Mouse (Mus musculus) liver, postnatal 0 days (tissue): ENCODE data around the gene Cops9. TPM values are rescaled to one million over a fixed set of nuclear protein-coding genes. Genes with fewer than 3 reads are reported as not detected.

Source experiments
- ATAC-seq: fragments of 200-750 bp; cut with Nextera tagmentation; 2 replicates; pipeline ENCODE4 v1.8.0; 2017; ENCODE audit warnings: mild to moderate bottlenecking, moderate library complexity
- DNase-seq: peaks from one replicate; pipeline ENCODE4 v3.0.0-alpha.2; 2016
- H3K27ac ChIP-seq: fragments of 300-500 bp; sonication (generic); 2 replicates; pipeline ENCODE4 v1.5.1; 2014; ENCODE audit warnings: antibody characterized with exemption, moderate library complexity, mild to moderate bottlenecking, low read depth
- H3K27me3 ChIP-seq: fragments of 300-500 bp; sonication (generic); 2 replicates; pipeline ENCODE4 v1.6.1; 2014; ENCODE audit warnings: low read length, control low read depth, mixed read lengths; ENCODE audit not compliant: insufficient read depth
- H3K36me3 ChIP-seq: fragments of 300-500 bp; sonication (generic); replicated peaks from 2 replicates; pipeline ENCODE4 v1.6.1; 2014; ENCODE audit warnings: mild to moderate bottlenecking, control low read depth, low read length, moderate library complexity, mixed read lengths; ENCODE audit not compliant: insufficient read depth
- H3K4me1 ChIP-seq: fragments of 300-500 bp; sonication (generic); 2 replicates; pipeline ENCODE4 v1.6.1; 2014; ENCODE audit warnings: antibody characterized with exemption, mild to moderate bottlenecking, control low read depth; ENCODE audit not compliant: insufficient read depth
- H3K4me2 ChIP-seq: fragments of 300-500 bp; sonication (generic); 2 replicates; pipeline ENCODE4 v1.6.1; 2014; ENCODE audit warnings: low read depth, mild to moderate bottlenecking, low read length, moderate library complexity, mixed read lengths
- H3K4me3 ChIP-seq: fragments of 300-500 bp; sonication (generic); 2 replicates; pipeline ENCODE4 v1.5.1; 2014; ENCODE audit warnings: low read depth, low read length
- H3K9ac ChIP-seq: fragments of 300-500 bp; sonication (generic); replicated peaks from 2 replicates; pipeline ENCODE4 v1.6.1; 2014; ENCODE audit warnings: mild to moderate bottlenecking, moderate library complexity
- H3K9me3 ChIP-seq: fragments of 300-500 bp; sonication (generic); 2 replicates; pipeline ENCODE4 v1.6.1; 2016; ENCODE audit warnings: mild to moderate bottlenecking, control low read depth, low read length, mixed read lengths
- CTCF ChIP-seq: sonication (generic); IDR thresholded peaks from 2 replicates; pipeline ENCODE4 v1.5.1; 2016; ENCODE audit warnings: antibody characterized with exemption, low read depth
- EP300 ChIP-seq: IDR thresholded peaks from 2 replicates; pipeline ENCODE4 v1.6.1; 2016; ENCODE audit warnings: antibody characterized with exemption, low read depth, mild to moderate bottlenecking
- WGBS: fragments of 180-500 bp; shearing (Covaris S2); extraction: QIAGEN DNeasy Blood & Tissue Kit; methylation state at CpG from one replicate; pipeline ENCODE4 v1.1.7; 2014; ENCODE audit not compliant: insufficient replicate concordance; 5-methylcytosine and 5-hydroxymethylcytosine counted together
- polyA plus RNA-seq: library from polyadenylated mRNA; unstranded; fragments of >200 nt; fragmentation: Nextera tagmentation; extraction: Ambion mirVana; gene quantifications from 2 replicates; pipeline ENCODE4 v1.2.1, GENCODE M21; 2015

The Cops9 gene
- polyA plus RNA-seq, 1 experiment from 2014 or later, result 222 TPM

DNA sequence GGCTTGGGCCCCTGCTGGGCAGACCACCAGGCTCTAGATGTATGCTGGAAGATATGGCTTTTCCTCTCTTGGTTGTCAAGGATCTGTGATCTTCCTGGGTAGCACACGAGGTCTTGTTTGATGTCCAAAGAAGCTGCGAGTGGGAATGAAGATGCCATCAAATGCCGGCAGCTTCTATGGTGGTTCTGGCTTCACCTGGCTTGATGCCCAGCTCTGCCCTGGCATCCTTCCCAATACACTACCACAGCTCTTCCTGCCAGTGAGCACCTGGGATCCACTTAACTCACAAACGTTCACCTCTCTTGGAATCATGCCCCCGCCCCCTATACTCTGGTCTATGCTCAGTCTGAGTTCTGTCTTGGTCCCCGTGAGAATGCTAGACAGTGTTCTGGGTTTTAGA is 25.3 kb upstream of the Cops9 start:
- H3K27me3 ChIP-seq, result no peaks in the 10 kb centered on the region
- H3K4me1 ChIP-seq, result no peaks in the 10 kb centered on the region
- ATAC-seq (no peak), DNase-seq (no peak)
- H3K36me3 ChIP-seq, result no peaks in the 10 kb centered on the region
- no peak overlapping the region for H3K4me3 ChIP-seq
- no peak for TF ChIP-seq EP300
- TF ChIP-seq CTCF, result no peak
- WGBS, result 71% methylated on average over 6 of the region's 6 CpGs
- H3K27ac ChIP-seq, result no peak overlapping the region
- H3K9me3 ChIP-seq, result no peaks in the 10 kb centered on the region
- no peak overlapping the region for H3K9ac ChIP-seq
- H3K4me2 ChIP-seq, result no peak overlapping the region

DNA sequence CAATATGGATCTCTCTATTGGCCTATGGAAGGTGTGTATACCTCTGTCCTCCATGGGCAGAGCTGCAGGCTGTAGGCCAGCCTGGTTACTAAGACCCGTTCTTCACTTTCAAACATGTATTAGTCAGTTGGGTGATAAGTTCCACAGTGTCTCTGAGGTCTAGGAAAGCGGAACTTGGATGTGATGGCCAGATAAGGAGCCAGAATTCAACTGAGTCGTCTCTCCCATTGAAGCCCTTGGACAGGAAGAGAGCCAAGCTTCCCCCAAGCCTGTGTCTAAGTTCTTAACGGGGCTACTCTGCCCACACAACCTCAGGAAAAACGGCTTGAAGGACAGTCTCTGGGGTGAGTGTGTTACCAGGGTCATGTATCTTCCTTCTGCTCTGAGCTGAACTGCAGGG is 17.6 kb upstream of the Cops9 start:
- H3K9ac ChIP-seq, result no peak overlapping the region
- no peaks in the 10 kb centered on the region for H3K4me1 ChIP-seq
- no peak overlapping the region for H3K4me3 ChIP-seq
- ATAC-seq (no peak), DNase-seq (no peak)
- no peak for TF ChIP-seq EP300
- no peak for TF ChIP-seq CTCF
- H3K27me3 ChIP-seq, result no peaks in the 10 kb centered on the region
- no peak overlapping the region for H3K27ac ChIP-seq
- no peak overlapping the region for H3K4me2 ChIP-seq
- WGBS, result 16% methylated on average over 5 of the region's 5 CpGs
- no peaks in the 10 kb centered on the region for H3K36me3 ChIP-seq
- H3K9me3 ChIP-seq, result no peaks in the 10 kb centered on the region

DNA sequence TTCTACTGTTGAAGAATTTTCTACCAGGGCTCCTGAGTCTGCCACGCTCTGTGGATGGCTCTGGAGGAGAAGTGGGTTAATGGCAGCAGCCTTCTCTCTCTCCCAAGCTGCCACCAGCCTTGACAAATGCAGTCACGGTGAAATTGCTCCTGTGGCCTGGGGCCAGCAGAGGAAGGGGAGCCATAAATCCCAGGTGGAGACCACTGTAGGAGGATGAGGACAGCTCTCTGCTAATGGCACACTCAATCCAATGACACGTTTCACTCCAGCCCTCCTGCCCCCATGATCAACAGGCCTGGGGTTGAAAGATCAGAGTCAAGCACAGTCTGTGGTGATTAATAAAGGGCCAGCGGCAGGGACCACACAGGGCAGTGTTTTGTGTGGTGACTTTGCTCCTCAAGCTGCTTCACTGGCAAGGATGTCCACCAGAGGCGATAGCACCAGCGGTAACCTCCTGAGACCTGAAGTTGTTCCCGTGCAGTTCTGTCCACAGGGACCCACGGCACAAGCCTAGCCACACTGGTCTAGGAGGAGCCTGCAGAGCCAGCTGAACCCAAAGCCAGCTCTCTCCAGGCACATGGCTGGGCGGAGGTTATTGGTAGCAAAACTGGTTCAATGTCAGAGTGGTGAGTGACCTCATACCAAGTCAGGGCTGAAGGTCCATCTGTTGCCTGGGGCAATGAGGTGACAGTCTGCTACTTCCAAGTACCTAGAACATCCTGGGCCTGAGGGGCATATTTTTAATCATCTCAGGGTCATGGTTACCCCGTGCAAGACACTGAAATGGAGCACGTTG is 15.4 kb upstream of the Cops9 start:
- no peak overlapping the region for H3K4me2 ChIP-seq
- DNase-seq (no peak), ATAC-seq (no peak)
- H3K9me3 ChIP-seq, result no peaks in the 10 kb centered on the region
- 73% methylated on average over 11 of the region's 11 CpGs for whole genome bisulfite sequencing
- H3K4me1 ChIP-seq, result no peaks in the 10 kb centered on the region
- H3K36me3 ChIP-seq, result no peaks in the 10 kb centered on the region
- no peaks in the 10 kb centered on the region for H3K27me3 ChIP-seq
- no peak overlapping the region for H3K4me3 ChIP-seq
- TF ChIP-seq EP300, result no peak
- no peak overlapping the region for H3K27ac ChIP-seq
- no peak overlapping the region for H3K9ac ChIP-seq

DNA sequence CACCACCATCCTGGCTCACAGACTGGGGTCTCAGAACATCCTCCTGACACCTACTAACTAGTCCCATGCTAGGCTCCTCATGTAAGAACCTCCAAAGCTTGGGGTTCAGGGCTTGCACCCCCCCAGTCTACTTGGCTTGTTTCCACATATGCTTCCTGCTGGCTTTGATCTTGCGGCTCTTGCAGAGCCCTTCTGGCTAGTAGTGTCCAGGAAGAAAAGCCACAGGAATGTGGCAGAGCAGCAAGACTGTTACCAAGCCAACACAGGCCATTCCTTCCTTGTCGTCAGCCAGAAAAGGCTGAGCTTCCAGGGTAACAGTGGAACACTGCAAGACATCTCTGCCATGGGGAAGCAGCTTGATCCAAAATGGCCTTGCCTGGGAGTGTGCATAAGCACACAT is 12.9 kb upstream of the Cops9 start:
- H3K9me3 ChIP-seq, result no peaks in the 10 kb centered on the region
- ATAC-seq, result no peak
- no peaks in the 10 kb centered on the region for H3K4me1 ChIP-seq
- no peak for DNase-seq
- H3K4me2 ChIP-seq, result no peak overlapping the region
- WGBS, result 59% methylated on average over 2 of the region's 2 CpGs
- H3K27me3 ChIP-seq, result no peaks in the 10 kb centered on the region
- no peak overlapping the region for H3K9ac ChIP-seq
- no peak overlapping the region for H3K27ac ChIP-seq
- no peaks in the 10 kb centered on the region for H3K36me3 ChIP-seq
- no peak for TF ChIP-seq EP300
- no peak overlapping the region for H3K4me3 ChIP-seq

DNA sequence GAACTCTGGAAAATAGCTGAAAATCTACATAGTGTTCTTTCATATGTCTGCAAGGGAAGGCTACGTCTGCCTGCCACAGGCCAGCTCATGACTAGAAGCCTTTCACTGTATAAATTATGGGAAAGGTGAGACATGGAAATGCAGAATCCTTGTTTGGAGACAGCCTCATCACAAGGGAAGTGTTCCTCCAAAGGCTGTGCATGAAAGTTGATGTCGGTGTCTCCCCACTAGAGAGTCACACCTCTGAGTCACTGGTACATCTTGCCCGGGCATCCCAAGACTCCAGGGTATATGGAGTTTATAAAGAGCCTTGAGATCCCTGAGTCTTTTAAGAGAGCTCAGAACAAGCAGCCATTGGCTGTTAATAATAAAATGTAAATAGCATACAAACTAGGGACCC is 11.4 kb upstream of the Cops9 start:
- Histone ChIP-seq H3K9ac (no peak overlapping the region), H3K27ac (no peak overlapping the region), H3K36me3 (no peaks in the 10 kb centered on the region), H3K27me3 (no peaks in the 10 kb centered on the region), H3K4me3 (no peak overlapping the region), H3K9me3 (no peaks in the 10 kb centered on the region), H3K4me2 (no peak overlapping the region), H3K4me1 (peaks cover 3% of the 10 kb centered on the region; the same call in 1 of the 2 replicates)
- ATAC-seq (no peak), DNase-seq (no peak)
- no peak for TF ChIP-seq CTCF
- TF ChIP-seq EP300, result no peak
- WGBS, result 78% methylated on average over 3 of the region's 3 CpGs

DNA sequence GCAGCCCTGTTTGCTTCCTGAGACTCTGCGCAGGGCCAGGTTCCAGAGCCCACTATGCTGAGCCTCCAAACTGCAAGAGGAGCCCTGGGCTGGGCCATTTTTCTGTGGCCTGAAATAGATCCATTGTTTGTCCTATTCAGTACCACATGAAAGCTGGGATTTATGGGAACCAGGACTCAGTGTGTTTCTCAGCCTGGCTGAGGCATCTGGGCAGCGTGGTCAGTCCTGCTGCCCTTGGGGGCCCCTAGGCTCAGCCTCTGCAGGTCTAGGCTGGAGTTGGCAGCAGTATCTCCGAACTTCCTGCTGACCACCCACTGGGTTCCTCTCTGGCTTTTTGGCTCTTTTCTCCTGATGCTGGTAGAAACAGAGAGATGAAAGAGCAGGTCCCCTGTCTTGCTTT is 9.7 kb upstream of the Cops9 start:
- TF ChIP-seq EP300 (no peak), CTCF (no peak)
- 71% methylated on average over 3 of the region's 3 CpGs for WGBS
- Histone ChIP-seq H3K27ac (no peak overlapping the region), H3K9ac (no peak overlapping the region), H3K27me3 (no peaks in the 10 kb centered on the region), H3K4me1 (peaks cover 8% of the 10 kb centered on the region; the same call in 1 of the 2 replicates), H3K9me3 (no peaks in the 10 kb centered on the region), H3K36me3 (no peaks in the 10 kb centered on the region), H3K4me2 (no peak overlapping the region), H3K4me3 (no peak overlapping the region)
- DNase-seq (no peak), ATAC-seq (no peak)

DNA sequence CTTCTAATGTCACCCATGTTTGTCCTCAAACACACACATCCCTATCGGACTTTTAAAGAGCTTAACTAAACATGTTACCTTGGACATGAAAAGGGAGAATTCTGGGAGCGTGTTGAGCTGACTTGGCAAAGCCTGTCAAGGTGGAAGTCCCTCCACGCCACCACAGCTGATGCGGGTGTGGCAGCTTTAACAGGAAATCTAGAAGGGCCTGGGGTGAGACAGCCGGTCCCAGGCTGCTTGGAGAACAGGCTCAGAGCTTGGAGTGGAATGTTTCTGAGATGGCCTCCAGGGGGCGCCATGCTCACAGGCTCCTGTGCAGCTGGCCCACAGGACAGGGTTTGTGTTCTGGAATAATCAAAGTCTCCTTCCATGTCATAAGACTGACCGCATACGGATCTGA is 6.9 kb upstream of the Cops9 start, which contains the start of gene Otos:
Gene Otos (minus strand): TSS at position 169 of the 400 bp plus-strand sequence.
- peak within 1 kb of the TSS; percentile 50 for H3K4me2 ChIP-seq
- ATAC-seq, result peak; percentile 51; the same call in 1 of the 2 replicates

More for the DNA sequence above, 6.9 kb upstream of the Cops9 start, which contains the start of gene Otos:
- Histone ChIP-seq H3K36me3 (no peaks in the 10 kb centered on the region), H3K9ac (no peak within 1 kb of the TSS), H3K9me3 (no peaks in the 10 kb centered on the region), H3K4me3 (peak within 1 kb of the TSS; percentile 19; the same call in 1 of the 2 replicates), H3K27me3 (no peaks in the 10 kb centered on the region), H3K4me1 (peaks cover 8% of the 10 kb centered on the region; the same call in 1 of the 2 replicates), H3K27ac (no peak within 1 kb of the TSS)
- WGBS, result 18% methylated on average over 8 of the region's 8 CpGs
- TF ChIP-seq EP300, result no peak
- TF ChIP-seq CTCF, result peak; percentile 77
- DNase-seq, result peak; percentile 76
